Mouse (Mus musculus): ENCODE measurements around the gene Zfp366.

- TF ChIP-seq CHD2 (IDR thresholded peaks at IDR 0.05; ENCODE audit: low read length) (no peak), CTCF (conservative IDR thresholded peaks at IDR 0.05 in 1 of 2, IDR thresholded peaks at IDR 0.05 in 1 of 2; ENCODE audit: low read depth in 2 of 2, low read length in 2 of 2) (no peak), POLR2A (IDR thresholded peaks at IDR 0.05; ENCODE audit: low read depth, low read length) (no peak), TCF12 (IDR thresholded peaks at IDR 0.05; ENCODE audit: low read depth, low read length) (no peak), UBTF (IDR thresholded peaks at IDR 0.05; ENCODE audit: low read depth, low read length) (no peak), EP300 (IDR thresholded peaks at IDR 0.05; ENCODE audit: low read length) (no peak), CHD1 (IDR thresholded peaks at IDR 0.05; ENCODE audit: low read depth, low read length) (no peak), KAT2A (IDR thresholded peaks at IDR 0.05; ENCODE audit: insufficient replicate concordance, low read length) (no peak), NRF1 (IDR thresholded peaks at IDR 0.05; ENCODE audit: low read depth, low read length) (no peak), TBP (conservative IDR thresholded peaks at IDR 0.05; ENCODE audit: low read depth, low read length) (no peak)
These were observed 106.1 kb downstream of the Zfp366 start for GRCm38 (mm10) chr13:99290766-99291165.
